Mouse (Mus musculus) layer of hippocampus, adult 9-10 months (tissue): Measurements from ENCODE around the gene Gm525.

Experiments used
- DNase-seq: peaks from one replicate; pipeline ENCODE4 v3.0.0; 2022; ENCODE audit warnings: low spot score

Gene Gm525

GRCm38 (mm10) chr11:89098083-89098835 lies 24.6 kb downstream of the Gm525 start:
- DNase-seq: no peak

GRCm38 (mm10) chr11:89098930-89099329 lies 25.3 kb downstream of the Gm525 start:
- no peak for DNase-seq

- peak; percentile 68 for DNase-seq
These were observed 26.8 kb downstream of the Gm525 start for GRCm38 (mm10) chr11:89100403-89100802.

DNA sequence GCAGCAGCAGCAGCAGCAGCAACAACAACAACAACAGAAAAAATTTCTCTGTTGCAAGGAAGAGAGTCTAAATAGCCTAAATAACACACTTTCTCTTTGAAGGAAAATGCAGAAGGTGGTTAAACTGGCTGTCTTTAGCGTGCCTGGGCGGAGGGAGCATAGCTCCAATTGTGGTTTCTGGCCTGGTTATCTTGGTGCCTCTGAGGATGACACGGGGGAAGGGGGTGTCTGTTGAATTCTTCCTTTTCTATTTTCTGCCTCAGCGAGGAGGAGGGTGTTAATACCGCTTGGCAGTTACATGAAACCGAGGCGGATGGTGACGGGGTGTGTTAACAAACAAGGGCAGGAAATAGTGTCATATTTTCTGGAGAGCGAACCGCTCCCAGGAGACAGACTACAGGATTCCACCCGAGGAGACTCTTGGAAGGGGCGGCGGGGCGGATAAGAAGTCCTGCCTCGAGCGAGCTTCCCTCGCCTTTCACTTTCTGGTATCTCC lies 27.2 kb downstream of the Gm525 start:
- no peak for DNase-seq

GRCm38 (mm10) chr11:89103166-89103565 lies 29.5 kb downstream of the Gm525 start:
- DNase-seq: no peak

GRCm38 (mm10) chr11:89105211-89105610 lies 31.6 kb downstream of the Gm525 start:
- no peak for DNase-seq

- DNase-seq: no peak
These were observed 32.2 kb downstream of the Gm525 start for GRCm38 (mm10) chr11:89105823-89106222.

GRCm38 (mm10) chr11:89107180-89107807 lies 33.7 kb downstream of the Gm525 start:
- DNase-seq: no peak

DNA sequence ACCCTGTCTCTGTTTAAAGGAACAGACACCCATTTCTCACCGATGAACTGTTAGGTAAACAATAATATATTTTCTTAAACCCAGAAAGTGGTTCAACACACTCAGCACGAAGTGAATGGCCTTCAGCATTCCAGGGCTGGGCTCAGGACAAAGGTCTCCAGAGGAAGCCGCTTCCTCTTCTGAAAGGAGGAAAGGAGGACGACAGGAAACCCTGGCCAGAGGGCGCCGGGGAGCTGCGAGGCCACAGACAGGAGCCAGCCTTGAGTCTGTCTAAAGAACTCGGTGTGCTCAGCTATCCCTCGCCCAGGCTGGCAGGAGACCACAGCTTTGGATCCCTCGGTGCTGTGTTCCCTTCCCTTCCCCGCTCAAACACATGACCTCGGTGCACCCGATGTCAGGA lies 50.8 kb downstream of the Gm525 start:
- no peak for DNase-seq

DNA sequence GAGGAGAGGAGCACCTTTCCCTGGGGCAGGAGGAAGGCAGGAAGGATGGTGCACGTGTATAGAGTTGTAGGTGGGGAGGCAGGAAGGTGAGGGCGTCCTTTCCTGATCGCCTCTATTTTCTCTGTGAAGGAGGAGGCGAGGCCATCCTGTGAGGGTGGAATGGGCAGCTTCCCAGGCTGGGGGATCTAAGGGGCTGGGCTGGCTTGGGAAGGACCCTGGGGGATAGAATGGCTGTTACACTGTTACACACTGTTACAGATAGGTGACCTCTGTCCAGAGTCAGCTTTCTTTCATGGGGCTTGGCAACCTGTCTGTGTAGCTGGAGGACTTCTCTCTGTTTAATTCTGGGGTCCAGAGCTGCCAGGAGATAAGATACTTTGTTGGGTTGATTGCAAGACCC lies 57.2 kb downstream of the Gm525 start:
- no peak for DNase-seq

GRCm38 (mm10) chr11:89132406-89132805 lies 58.8 kb downstream of the Gm525 start:
- DNase-seq: no peak

DNA sequence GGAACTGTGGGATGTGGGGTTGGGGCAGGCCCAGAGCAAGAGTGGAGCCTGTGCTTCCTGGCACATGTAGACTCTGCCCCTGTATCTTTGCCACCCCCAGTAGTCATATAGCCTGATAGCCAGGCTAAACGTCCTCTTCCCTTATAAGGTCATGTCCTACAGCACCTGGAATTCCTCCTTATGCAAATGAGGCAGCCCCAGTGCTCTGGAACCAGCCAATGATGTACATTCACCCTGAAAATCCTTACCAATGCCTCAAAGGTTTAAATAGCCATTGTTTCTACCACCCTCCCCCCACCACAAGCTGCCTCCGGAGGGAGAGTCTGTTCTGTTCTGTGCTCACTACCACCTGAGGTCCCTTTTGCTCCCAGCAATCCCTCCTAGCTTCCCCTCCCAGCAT lies 60.6 kb downstream of the Gm525 start:
- DNase-seq: no peak

DNA sequence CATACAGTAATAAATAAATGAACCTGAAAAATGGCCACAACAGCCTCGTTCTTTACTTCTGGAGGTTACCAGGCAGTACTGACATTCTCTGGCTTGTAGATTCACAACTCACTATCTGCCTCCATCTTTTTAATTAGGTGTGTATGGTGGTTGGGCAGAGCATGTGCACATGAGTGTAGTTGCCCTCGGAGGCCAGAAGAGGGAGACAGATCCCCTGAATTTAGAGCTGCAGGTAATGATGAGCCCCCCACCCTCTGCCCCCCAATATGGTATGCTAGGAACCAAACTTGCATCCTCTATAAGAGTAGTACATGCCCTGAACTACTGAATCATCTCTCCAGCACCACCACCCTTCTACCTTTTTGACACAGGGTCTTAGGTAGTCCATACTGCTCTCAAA lies 64.3 kb downstream of the Gm525 start:
- DNase-seq: no peak
